Mouse (Mus musculus) embryo, embryonic 11.5 days (tissue): ENCODE measurements around the gene Gm9944.

Experiments
- DNase-seq: peaks from one replicate; pipeline ENCODE4 v3.0.0-alpha.2; 2012; ENCODE audit warnings: low read depth, low spot score

Gene Gm9944

DNA sequence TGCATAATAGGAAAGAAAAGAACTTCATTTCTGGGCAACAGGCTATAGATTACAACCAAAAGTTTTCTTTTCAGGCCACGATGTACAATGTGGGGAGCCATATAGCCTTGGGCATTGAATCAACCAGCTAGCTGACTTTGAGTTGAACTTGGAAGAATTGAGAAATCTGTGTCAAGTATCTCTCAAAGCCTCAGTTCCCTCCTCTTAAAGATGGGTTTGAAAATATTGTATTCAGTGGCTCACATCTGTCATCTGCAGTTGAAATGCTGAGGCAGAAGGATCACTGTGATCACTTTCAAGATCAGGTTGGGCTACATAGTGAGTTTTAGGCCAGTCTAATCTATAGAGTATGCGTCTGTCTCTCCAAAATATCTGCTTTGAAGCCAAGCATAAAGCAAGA is at the start of gene Gm9944:
Gm9944 (minus strand) TSS at position 101 of the 400 bp plus-strand sequence.
- no peak for DNase-seq

DNA sequence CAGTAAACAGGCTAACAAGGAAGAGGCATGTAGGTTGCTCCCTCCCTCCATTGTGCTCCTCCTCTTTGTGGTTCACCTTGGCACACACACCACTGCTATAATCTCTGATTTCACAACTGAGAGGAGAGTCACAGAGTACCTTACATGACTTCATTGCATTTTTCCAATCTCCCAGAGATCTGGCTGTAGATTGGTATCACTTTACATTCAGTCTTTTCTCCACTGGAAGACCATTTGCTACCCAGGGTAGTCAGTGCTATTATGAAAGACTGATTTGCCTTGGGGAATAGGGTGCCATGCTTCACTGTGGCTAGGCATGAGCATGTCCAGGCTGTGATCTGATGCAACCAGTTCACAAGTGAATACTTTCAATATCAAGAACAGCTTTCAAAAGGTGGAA is 40.2 kb upstream of the Gm9944 start:
- DNase-seq, result no peak

- no peak for DNase-seq
Observed at GRCm38 (mm10) chr4:144468091-144468490, 15.0 kb upstream of the Gm9944 start.

DNA sequence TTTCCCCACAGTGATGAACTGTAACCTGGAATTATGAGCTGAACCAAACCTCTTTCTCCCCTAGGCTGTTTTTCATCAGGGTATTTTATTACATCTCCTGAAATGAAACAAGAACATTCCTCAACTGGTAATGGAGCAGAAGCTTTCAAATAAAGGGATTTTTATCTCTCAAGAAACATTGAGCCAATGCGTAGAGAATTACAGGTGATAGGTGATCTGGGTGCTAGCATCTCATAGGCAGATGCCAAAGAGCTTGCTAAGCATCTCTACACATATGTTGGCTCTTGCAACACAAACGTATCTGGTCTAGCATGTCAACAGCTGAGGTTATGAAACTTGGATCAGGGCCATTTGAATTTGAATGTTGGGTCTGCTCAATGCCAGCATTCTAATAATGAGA is 12.1 kb upstream of the Gm9944 start:
- DNase-seq, result no peak

- no peak for DNase-seq
Observed at GRCm38 (mm10) chr4:144463656-144464055, 10.5 kb upstream of the Gm9944 start, which contains the start of gene Aadacl3. Gene Aadacl3 (minus strand): TSS chr4:144463756.

DNA sequence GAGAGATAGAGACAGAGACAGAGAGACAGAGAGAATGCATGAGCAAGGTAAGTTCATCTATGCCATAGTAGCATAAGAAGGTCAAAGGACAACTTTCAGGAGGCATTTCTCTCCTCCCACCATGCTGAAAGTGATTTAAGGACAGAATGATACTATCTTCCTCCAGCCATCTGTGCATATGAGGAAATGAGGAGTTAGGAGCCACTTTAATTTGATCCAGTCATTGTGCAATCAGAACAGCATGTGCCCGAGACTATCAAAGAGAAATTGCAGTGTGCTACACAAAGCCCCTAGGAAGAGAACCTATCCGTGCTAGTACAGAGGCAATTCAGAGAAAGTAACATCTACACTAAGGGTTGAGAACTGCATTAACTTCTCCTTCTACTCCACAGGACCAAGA is 4.6 kb downstream of the Gm9944 start:
- no peak for DNase-seq

GRCm38 (mm10) chr4:144441582-144441981 is 11.5 kb downstream of the Gm9944 start:
- no peak for DNase-seq

- no peak for DNase-seq
Observed at GRCm38 (mm10) chr4:144441095-144441494, 12.0 kb downstream of the Gm9944 start.

DNA sequence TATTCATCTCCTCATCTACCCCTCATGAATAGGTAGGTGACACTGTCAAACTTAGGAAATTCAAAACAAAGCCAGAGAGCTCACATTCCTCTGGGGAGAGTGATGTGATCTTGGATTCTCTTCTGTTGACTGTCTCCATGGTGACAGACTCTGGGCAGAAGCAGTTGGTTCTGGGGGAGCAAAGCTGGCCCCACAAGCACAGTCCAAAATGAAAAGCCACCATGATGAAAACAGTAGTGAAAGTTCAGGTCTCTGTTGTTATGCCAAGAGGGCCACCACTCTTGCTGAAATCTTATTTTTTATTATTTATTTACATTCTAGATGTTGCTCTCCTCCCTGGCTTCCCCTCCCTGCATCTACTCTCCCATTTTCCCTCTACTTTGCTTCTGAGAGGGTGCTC is 14.4 kb downstream of the Gm9944 start, which contains the start of gene 1700012P22Rik:
1700012P22Rik (minus strand) TSS at position 101 of the 400 bp plus-strand sequence.
- DNase-seq, result no peak

GRCm38 (mm10) chr4:144433216-144433615 is 19.9 kb downstream of the Gm9944 start:
- DNase-seq, result no peak

DNA sequence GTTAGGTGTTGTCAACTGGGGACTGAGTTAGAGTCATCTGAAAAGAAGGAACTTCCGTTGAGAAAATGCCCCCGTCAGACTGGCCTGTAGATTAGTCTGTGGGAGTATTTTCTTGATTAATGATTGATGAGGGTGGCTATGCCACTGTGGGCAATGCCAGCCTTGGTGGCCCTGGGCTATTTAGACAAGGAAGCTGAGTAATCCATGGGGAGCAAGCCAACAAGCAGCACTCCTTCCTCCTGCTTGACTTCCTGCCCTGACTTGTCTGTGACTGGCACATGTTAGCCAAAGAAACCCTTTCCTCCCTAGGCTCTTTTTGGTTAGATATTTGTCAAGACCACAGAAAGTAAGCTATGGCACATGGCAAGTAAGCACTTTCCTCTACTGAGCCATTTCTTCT is 22.4 kb downstream of the Gm9944 start:
- no peak for DNase-seq

- DNase-seq, result peak; percentile 27
Observed at GRCm38 (mm10) chr4:144428868-144429267, 24.2 kb downstream of the Gm9944 start.

DNA sequence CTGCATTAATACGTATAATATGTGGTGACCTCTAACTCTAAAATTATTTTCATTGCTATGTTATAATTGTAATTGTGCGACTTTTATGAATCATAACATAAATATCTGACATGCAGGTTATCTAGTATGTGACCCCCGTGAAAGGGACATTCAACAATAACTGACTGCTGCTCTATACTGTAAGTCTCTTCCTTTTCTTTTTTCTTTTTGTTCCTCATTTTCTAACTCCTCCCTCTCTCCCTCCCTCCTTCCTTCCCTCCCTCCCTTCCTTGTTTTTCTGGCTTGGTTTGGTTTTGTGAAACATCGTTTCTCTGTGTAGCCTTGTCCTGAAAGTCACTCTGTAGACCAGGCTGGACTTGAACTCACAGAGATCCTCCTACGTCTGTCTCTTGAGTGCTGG is 28.5 kb downstream of the Gm9944 start:
- DNase-seq, result no peak

DNA sequence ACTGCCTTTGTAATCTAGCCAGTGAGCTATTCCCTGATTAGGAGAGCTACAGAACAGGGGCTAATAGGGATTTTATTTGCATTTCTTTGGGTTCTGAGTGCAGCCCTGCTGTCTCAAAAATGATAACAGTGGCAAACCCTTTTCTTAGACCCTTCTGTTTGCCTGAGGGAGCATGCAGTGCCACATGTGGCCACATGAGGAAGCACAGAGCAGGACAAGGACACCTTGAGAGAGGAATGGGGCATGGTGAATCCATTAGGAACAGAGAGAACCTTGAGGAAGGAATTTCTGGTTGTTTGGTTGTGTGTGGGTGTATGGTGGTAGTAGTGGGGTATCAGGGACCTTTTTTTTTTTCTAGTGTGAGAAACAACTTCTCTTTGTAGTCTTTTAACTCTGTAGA is 32.5 kb downstream of the Gm9944 start:
- DNase-seq, result no peak

GRCm38 (mm10) chr4:144408290-144408689 is 44.8 kb downstream of the Gm9944 start, which contains the start of gene Pramef12:
Gene Pramef12 (minus strand): TSS chr4:144408464.
- no peak for DNase-seq

DNA sequence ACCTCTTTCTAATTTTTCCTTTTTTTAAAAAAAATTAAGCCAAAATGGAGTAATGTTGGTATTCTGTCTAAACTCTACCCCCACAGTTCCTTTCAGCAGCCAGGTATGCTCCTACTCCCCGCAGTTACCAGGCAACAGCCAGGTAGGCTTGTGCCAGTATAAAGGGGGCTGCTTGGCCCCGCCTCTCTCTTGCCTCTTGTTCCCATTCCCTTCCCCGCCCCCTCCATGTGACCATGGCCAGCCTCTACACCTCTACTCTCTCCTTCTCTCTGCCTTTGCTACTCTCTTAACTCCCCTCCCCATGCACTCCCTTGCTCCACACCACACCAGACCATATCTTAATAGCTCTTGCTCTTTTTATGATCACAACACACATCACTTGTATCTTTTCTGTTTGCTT is 46.9 kb downstream of the Gm9944 start:
- DNase-seq, result no peak

GRCm38 (mm10) chr4:144404456-144405086 is 48.5 kb downstream of the Gm9944 start:
- DNase-seq, result peak; percentile 23
